Mouse (Mus musculus) frontal cortex, postnatal 14 days (tissue): ENCODE data around the gene Tymp.

Experiments used
- DNase-seq, 2 experiments: peaks; one replicate each; pipeline ENCODE4 v3.0.0; 2022; ENCODE audit warnings: low spot score in 2 of 2

Gene Tymp

DNA sequence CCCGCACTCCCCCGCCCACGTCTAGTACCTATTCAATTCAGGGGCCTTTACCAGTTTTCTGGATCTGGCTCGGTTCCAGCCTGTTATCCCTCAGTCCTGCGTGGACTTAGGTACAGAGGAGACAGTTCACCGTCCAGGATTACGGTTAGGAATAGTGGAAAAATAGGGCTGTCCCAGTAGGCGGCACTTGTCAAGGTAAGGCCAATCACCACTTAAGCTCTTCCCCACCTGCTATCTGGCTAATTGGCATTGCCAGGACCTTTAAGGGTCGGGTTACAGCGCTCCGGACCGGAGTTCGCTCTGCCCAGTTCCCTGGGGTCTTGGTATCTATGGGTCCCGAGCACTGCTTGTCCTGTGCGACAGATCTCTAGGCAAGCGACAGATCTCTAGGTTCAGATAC lies at the start of gene Tymp:
Gene Tymp (minus strand): TSS at position 83 of the 400 bp plus-strand sequence.
- no peak for DNase-seq

GRCm38 (mm10) chr15:89425711-89426121 lies 48.9 kb upstream of the Tymp start, which contains the start of gene Cpt1b:
Gene Cpt1b, minus strand, starts transcription at chr15:89425863.
- DNase-seq, result no peak

- DNase-seq, result no peak
These were observed 47.8 kb upstream of the Tymp start for GRCm38 (mm10) chr15:89424621-89425020.

GRCm38 (mm10) chr15:89421938-89422337 lies 45.1 kb upstream of the Tymp start:
- no peak for DNase-seq

GRCm38 (mm10) chr15:89415282-89415681 lies 38.4 kb upstream of the Tymp start:
- no peak for DNase-seq

DNA sequence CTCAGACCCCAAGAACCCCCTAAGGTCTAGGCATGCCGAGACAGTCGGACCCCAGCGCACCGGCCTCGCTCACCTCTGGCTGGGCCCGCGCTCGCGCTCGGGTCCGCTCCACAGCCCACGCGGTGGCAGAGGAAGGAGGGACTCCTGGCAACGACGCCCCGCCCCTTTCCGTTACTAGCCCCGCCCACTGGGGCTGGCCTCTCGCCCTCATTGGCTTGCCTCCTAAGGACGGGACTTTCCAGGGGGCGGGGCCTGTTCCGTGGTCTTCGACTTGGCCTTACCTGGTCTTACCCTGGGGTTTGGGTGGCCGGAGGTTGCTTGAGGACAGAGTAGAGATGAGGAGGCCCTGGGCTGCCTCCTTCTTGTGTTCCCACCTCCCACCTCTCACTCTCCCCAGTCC lies 33.3 kb upstream of the Tymp start, which contains the start of gene Syce3:
Gene Syce3 (minus strand): TSS at position 386 of the 400 bp plus-strand sequence.
- no peak for DNase-seq

DNA sequence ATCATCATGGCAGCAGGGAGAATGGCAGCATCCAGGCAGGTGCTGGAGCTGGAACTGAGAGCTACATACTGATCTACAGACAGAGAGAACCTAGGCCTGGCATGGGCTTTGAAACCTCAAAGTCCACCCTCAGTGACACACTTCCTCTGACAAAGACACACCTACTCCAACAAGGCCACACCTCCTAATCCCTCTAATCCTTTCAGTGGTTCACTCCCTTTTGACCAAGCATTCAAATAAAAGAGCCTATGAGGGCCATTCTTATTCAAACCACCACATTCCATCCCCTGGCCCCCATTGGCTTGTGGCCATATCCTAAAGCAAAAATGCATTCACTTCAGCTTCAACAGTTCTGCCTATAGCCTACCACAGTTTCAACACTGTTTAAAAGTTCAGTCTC lies 29.9 kb upstream of the Tymp start:
- no peak for DNase-seq

GRCm38 (mm10) chr15:89404831-89405623 lies 28.2 kb upstream of the Tymp start:
- no peak for DNase-seq

GRCm38 (mm10) chr15:89402471-89402870 lies 25.6 kb upstream of the Tymp start:
- no peak for DNase-seq

DNA sequence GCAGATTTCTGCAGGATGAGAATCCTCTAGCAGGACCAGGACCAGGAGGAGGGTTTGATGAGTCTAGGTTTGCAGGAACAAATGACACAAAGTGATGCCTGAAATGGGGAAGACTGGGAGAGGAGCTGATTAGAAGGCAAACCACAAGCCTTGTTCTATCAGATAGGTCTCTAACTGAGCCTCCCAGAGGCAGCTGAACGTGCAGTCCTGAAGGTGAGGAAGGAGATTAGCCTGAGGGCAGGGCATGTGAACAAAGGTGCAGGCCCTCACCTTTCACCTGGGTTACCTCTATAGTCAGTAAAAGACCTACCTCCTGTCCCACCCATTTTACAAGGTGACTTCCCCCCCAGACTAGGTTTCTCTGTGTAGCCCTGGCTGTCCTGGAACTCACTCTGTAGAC lies 22.9 kb upstream of the Tymp start:
- no peak for DNase-seq

- no peak for DNase-seq
These were observed 21.3 kb upstream of the Tymp start for GRCm38 (mm10) chr15:89398146-89398545.

DNA sequence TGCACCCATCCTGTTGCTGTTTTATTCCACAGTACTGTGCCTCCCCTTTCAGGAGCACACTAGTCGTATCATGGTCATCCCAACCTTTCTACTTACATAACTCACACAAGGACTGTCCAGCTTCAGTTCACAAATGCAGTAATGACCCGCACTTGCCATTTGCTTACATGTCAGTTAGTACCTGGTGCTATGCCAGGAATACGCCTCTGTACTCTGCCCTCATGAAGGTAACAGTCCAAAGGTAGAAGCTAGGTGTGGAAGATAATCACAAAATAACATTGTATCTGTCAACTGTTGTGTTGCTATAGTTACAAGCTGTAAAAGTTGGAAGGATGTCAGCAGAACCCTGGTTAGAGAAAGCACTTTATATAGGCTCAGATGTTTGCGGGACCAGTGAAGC lies 20.0 kb upstream of the Tymp start:
- no peak for DNase-seq

DNA sequence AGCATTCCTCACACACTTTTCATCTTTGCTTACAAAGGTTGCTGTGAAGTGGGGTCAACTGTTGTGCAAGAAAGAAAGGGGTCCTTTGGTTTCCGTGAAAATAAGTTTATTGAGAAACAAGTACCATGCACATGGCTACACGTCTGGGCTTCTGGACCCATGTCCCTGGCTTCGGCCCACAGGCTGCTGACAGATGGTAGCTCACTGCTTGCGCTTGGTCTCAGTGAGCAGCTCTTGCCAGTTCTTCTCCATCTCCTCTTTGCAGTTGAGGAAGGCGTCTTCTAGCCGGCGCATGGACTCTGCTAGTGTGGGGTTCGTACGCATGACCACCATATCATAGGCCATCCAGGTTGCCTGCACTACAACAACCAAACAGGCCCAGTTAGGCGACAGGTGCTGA lies 13.2 kb upstream of the Tymp start:
- no peak for DNase-seq

DNA sequence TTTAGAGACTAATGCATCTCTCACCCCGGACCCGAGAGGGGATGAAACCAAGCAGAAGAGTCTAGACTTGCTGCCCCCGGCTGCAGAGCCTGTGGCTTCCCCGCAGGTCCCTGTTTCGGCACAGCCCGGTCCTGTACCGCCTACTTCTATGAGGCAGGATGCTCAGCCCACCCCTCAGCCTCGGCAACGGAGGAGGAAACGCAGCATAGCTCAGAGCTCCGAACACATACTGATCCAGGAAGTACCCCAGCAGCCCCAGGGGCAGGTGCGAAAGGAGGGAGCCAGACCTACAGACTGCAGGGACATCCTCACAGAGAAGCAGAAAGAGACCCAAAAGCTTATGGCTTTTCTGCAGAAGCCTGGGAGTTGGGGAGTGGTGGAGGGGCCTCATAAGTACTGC lies 10.3 kb upstream of the Tymp start:
- DNase-seq, result no peak

DNA sequence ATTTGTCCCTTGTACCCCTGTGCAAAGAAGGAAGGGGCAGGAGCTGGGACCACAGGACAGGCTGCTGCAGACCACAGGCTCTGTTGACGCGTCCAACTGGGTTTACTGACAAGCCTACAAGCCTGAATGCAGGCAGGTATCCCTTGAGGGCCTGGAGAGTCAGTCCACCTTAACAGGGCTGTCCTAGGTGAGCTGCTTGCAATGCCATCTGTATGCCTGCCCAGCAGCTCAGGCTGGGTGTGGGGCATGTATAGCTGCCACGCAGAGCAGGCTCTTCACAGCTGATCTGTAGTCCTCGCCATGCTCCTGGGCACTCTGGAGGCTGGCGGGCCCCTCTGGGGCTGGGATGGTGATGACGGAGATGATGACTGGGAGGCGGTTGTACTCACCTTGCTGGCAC lies 7.8 kb upstream of the Tymp start, which contains the start of gene Klhdc7b:
Gene Klhdc7b (plus strand): TSS at position 301 of the 400 bp plus-strand sequence.
- no peak for DNase-seq

- no peak for DNase-seq
These were observed 2.6 kb upstream of the Tymp start for GRCm38 (mm10) chr15:89379429-89379828.

- DNase-seq, result no peak
These were observed 2.1 kb upstream of the Tymp start, which contains the start of gene Odf3b for GRCm38 (mm10) chr15:89378831-89379401. Gene Odf3b, minus strand, starts transcription at chr15:89379282.

DNA sequence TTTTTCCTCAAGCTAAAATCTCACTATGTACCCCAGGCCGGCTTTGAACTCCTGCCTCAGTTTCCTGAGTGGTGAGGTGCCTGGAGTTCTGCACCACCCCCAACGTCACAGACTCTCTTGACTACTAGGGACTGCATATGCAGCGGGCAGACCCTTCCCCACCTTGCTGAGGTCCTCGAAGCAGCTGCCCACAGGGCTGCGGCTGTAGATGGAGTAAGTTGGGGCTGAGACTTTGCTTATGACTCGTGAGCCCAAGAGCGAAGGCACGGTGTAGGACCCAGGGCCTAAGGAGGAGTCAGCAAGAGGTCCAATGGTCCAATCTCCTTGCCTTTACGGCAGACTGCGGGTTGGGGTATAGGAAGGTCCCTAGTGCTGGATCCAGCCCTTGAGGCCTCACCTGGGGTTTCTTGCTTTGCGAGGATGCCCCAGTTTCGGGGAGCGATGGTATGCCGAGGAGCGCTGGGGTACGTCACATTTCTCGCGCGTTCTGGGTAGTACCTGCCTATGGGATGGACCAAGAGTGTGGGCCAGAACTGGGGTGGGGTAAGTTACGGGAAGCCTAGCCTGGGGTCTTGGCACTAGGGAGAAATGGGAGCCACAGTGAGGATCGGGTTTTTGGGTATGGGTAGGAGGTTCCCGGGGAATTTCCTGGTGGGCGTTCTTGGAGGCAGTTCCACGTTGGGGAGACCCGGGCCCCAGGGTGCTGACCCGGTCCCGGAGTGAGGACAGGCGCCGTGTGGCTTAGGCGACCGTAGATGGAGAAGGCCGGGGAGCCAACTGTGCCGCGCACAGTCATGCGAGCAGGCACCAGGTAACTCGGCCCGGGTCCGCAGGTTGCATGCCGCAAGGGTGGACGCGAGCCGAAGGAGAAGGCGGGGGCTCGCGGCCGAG lies 1.3 kb upstream of the Tymp start:
- no peak for DNase-seq

GRCm38 (mm10) chr15:89377362-89377761 lies 523 bp upstream of the Tymp start:
- no peak for DNase-seq

DNA sequence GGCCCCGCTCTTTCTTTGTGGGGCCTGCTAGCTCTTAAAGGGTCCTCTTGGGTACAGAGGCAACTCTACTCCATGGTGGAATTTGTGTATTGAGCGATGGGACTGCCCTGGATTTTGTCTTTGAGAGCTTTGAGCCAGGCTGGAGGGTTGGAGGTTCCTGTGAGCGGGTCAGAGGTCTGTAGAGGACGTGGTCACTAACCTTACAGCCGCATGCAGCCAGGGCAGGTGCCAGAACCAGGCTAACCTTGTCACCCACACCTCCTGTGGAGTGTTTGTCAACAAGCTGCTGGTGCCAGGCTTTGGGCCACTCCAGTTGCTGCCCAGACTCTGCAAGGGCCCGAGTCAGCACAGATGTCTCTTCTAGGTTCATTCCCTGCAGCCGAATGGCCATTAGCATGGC lies 799 bp downstream of the Tymp start:
- no peak for DNase-seq

- DNase-seq, result no peak
These were observed 1.9 kb downstream of the Tymp start for GRCm38 (mm10) chr15:89374801-89375534.
